Mouse (Mus musculus): ENCODE measurements at regions not wholly inside any gene's neighbourhood (a gene's known extent, or its start where the extent isn't known, plus 50 kb on each side); places are given as distances from the start of the nearest gene placed in this dataset.
A peak's percentile ranks its signal among the peaks of the same experiment; 100 is the strongest.

GRCm38 (mm10) chr16:93189875-93190274 lies 363.9 kb upstream of the Runx1 start:
- no peaks in the 10 kb centered on the region for H3K4me1 ChIP-seq
- WGBS = 64% methylated on average over 3 of the region's 3 CpGs
- no peaks in the 10 kb centered on the region for H3K9me3 ChIP-seq (replicated peaks)
- no peaks in the 10 kb centered on the region for H3K36me3 ChIP-seq
- no peak overlapping the region for H3K9ac ChIP-seq
- no peak overlapping the region for H3K27ac ChIP-seq (replicated peaks)
- H3K27me3 ChIP-seq = no peaks in the 10 kb centered on the region
- H3K4me3 ChIP-seq (replicated peaks) = no peak overlapping the region
- no peak for ATAC-seq (ENCODE audit: insufficient number of reproducible peaks, low FRiP score, low TSS enrichment, low read depth)
- H3K4me2 ChIP-seq (replicated peaks) = no peak overlapping the region

GRCm38 (mm10) chr16:93189412-93189811 lies 363.5 kb upstream of the Runx1 start:
- Histone ChIP-seq H3K4me3 (replicated peaks) (no peak overlapping the region), H3K9ac (no peak overlapping the region), H3K9me3 (replicated peaks) (no peaks in the 10 kb centered on the region), H3K27me3 (no peaks in the 10 kb centered on the region), H3K4me2 (replicated peaks) (no peak overlapping the region), H3K4me1 (no peaks in the 10 kb centered on the region), H3K27ac (replicated peaks) (no peak overlapping the region), H3K36me3 (no peaks in the 10 kb centered on the region)
- 84% methylated on average over 5 of the region's 5 CpGs for WGBS
- no peak for ATAC-seq (ENCODE audit: insufficient number of reproducible peaks, low FRiP score, low TSS enrichment, low read depth)

- Histone ChIP-seq H3K9ac (no peak overlapping the region), H3K36me3 (no peaks in the 10 kb centered on the region), H3K4me3 (replicated peaks) (no peak overlapping the region), H3K4me2 (replicated peaks) (no peak overlapping the region), H3K27me3 (no peaks in the 10 kb centered on the region), H3K27ac (replicated peaks) (no peak overlapping the region), H3K9me3 (replicated peaks) (no peaks in the 10 kb centered on the region), H3K4me1 (no peaks in the 10 kb centered on the region)
- whole genome bisulfite sequencing = 81% methylated on average over 4 of the region's 4 CpGs
- no peak for ATAC-seq (ENCODE audit: insufficient number of reproducible peaks, low FRiP score, low TSS enrichment, low read depth)
Measured at GRCm38 (mm10) chr16:93186554-93186953, 360.6 kb upstream of the Runx1 start.

GRCm38 (mm10) chr16:93182656-93183055 lies 356.7 kb upstream of the Runx1 start:
- H3K4me1 ChIP-seq = no peaks in the 10 kb centered on the region
- no peaks in the 10 kb centered on the region for H3K27me3 ChIP-seq
- H3K4me2 ChIP-seq (replicated peaks) = no peak overlapping the region
- H3K27ac ChIP-seq (replicated peaks) = no peak overlapping the region
- H3K9me3 ChIP-seq (replicated peaks) = no peaks in the 10 kb centered on the region
- H3K36me3 ChIP-seq = no peaks in the 10 kb centered on the region
- no peak overlapping the region for H3K4me3 ChIP-seq (replicated peaks)
- WGBS = 50% methylated on average over 3 of the region's 3 CpGs
- no peak for ATAC-seq (ENCODE audit: insufficient number of reproducible peaks, low FRiP score, low TSS enrichment, low read depth)
- no peak overlapping the region for H3K9ac ChIP-seq

- no peak overlapping the region for H3K27ac ChIP-seq (replicated peaks)
- H3K27me3 ChIP-seq = no peaks in the 10 kb centered on the region
- H3K9ac ChIP-seq = no peak overlapping the region
- H3K4me3 ChIP-seq (replicated peaks) = no peak overlapping the region
- no peaks in the 10 kb centered on the region for H3K4me1 ChIP-seq
- H3K9me3 ChIP-seq (replicated peaks) = no peaks in the 10 kb centered on the region
- no peak overlapping the region for H3K4me2 ChIP-seq (replicated peaks)
- 92% methylated on average over 8 of the region's 8 CpGs for WGBS
- ATAC-seq (ENCODE audit: insufficient number of reproducible peaks, low FRiP score, low TSS enrichment, low read depth) = no peak
- H3K36me3 ChIP-seq = no peaks in the 10 kb centered on the region
Measured at GRCm38 (mm10) chr16:93181497-93181896, 355.5 kb upstream of the Runx1 start.

GRCm38 (mm10) chr16:93180213-93180612 lies 354.3 kb upstream of the Runx1 start:
- 70% methylated on average over 5 of the region's 5 CpGs for WGBS
- no peak overlapping the region for H3K9ac ChIP-seq

GRCm38 (mm10) chr16:93166667-93167066 lies 340.7 kb upstream of the Runx1 start:
- H3K36me3 ChIP-seq = no peaks in the 10 kb centered on the region
- no peaks in the 10 kb centered on the region for H3K4me1 ChIP-seq
- H3K27me3 ChIP-seq = no peaks in the 10 kb centered on the region
- H3K4me2 ChIP-seq (replicated peaks) = no peak overlapping the region
- H3K9ac ChIP-seq = no peak overlapping the region
- no peaks in the 10 kb centered on the region for H3K9me3 ChIP-seq (replicated peaks)
- 95% methylated on average over 3 of the region's 3 CpGs for WGBS
- no peak for ATAC-seq (ENCODE audit: insufficient number of reproducible peaks, low FRiP score, low TSS enrichment, low read depth)
- no peak overlapping the region for H3K27ac ChIP-seq (replicated peaks)
- H3K4me3 ChIP-seq (replicated peaks) = no peak overlapping the region

More at GRCm38 (mm10) chr16:93180213-93180612, 354.3 kb upstream of the Runx1 start:
- H3K9me3 ChIP-seq (replicated peaks) = no peaks in the 10 kb centered on the region
- H3K36me3 ChIP-seq = no peaks in the 10 kb centered on the region
- H3K4me3 ChIP-seq (replicated peaks) = no peak overlapping the region
- no peaks in the 10 kb centered on the region for H3K4me1 ChIP-seq
- no peaks in the 10 kb centered on the region for H3K27me3 ChIP-seq
- H3K4me2 ChIP-seq (replicated peaks) = no peak overlapping the region
- H3K27ac ChIP-seq (replicated peaks) = no peak overlapping the region
- no peak for ATAC-seq (ENCODE audit: insufficient number of reproducible peaks, low FRiP score, low TSS enrichment, low read depth)

- ATAC-seq (ENCODE audit: insufficient number of reproducible peaks, low FRiP score, low TSS enrichment, low read depth) = no peak
- H3K27me3 ChIP-seq = no peaks in the 10 kb centered on the region
- no peak overlapping the region for H3K4me2 ChIP-seq (replicated peaks)
- WGBS = 86% methylated on average over 8 of the region's 8 CpGs
- no peaks in the 10 kb centered on the region for H3K9me3 ChIP-seq (replicated peaks)
- peaks cover under 1% of the 10 kb centered on the region; the same call in 1 of the 2 replicates for H3K4me1 ChIP-seq
- no peak overlapping the region for H3K9ac ChIP-seq
- no peaks in the 10 kb centered on the region for H3K36me3 ChIP-seq
- H3K4me3 ChIP-seq (replicated peaks) = no peak overlapping the region
- H3K27ac ChIP-seq (replicated peaks) = no peak overlapping the region
Measured at GRCm38 (mm10) chr16:93158526-93159226, 332.7 kb upstream of the Runx1 start.

GRCm38 (mm10) chr16:93153545-93154329 lies 327.8 kb upstream of the Runx1 start:
- Histone ChIP-seq H3K27me3 (no peaks in the 10 kb centered on the region), H3K9ac (no peak overlapping the region), H3K27ac (replicated peaks) (peak overlapping the region; percentile 0; the same call in 1 of the 2 replicates), H3K36me3 (no peaks in the 10 kb centered on the region), H3K9me3 (replicated peaks) (no peaks in the 10 kb centered on the region), H3K4me1 (peaks cover 11% of the 10 kb centered on the region), H3K4me2 (replicated peaks) (no peak overlapping the region), H3K4me3 (replicated peaks) (no peak overlapping the region)
- 0 out of 2 replicates have a peak, but pooled peaks have one; percentile 4 for ATAC-seq (ENCODE audit: insufficient number of reproducible peaks, low FRiP score, low TSS enrichment, low read depth)
- WGBS = 54% methylated on average over 14 of the region's 14 CpGs

GRCm38 (mm10) chr16:93152765-93153489 lies 327.0 kb upstream of the Runx1 start:
- Histone ChIP-seq H3K4me1 (peaks cover 11% of the 10 kb centered on the region), H3K36me3 (no peaks in the 10 kb centered on the region), H3K27me3 (no peaks in the 10 kb centered on the region), H3K4me3 (replicated peaks) (no peak overlapping the region), H3K27ac (replicated peaks) (peak overlapping the region; percentile 0; the same call in 1 of the 2 replicates), H3K4me2 (replicated peaks) (0 out of 2 replicates have a peak overlapping the region, but pooled peaks have one; percentile 1), H3K9ac (no peak overlapping the region), H3K9me3 (replicated peaks) (no peaks in the 10 kb centered on the region)
- WGBS = 22% methylated on average over 14 of the region's 14 CpGs
- ATAC-seq (ENCODE audit: insufficient number of reproducible peaks, low FRiP score, low TSS enrichment, low read depth) = peak; percentile 70; the same call in 1 of the 2 replicates

- no peak for ATAC-seq (ENCODE audit: insufficient number of reproducible peaks, low FRiP score, low TSS enrichment, low read depth)
- Histone ChIP-seq H3K4me1 (peaks cover 11% of the 10 kb centered on the region), H3K9me3 (replicated peaks) (no peaks in the 10 kb centered on the region), H3K27me3 (no peaks in the 10 kb centered on the region), H3K9ac (no peak overlapping the region), H3K36me3 (no peaks in the 10 kb centered on the region), H3K27ac (replicated peaks) (no peak overlapping the region), H3K4me3 (replicated peaks) (no peak overlapping the region), H3K4me2 (replicated peaks) (no peak overlapping the region)
- 94% methylated on average over 1 of the region's 1 CpGs for WGBS
Measured at GRCm38 (mm10) chr16:93152057-93152456, 326.1 kb upstream of the Runx1 start.
